ENCODE assay signal across 25 mouse cellular contexts in the genomic region with DNA sequence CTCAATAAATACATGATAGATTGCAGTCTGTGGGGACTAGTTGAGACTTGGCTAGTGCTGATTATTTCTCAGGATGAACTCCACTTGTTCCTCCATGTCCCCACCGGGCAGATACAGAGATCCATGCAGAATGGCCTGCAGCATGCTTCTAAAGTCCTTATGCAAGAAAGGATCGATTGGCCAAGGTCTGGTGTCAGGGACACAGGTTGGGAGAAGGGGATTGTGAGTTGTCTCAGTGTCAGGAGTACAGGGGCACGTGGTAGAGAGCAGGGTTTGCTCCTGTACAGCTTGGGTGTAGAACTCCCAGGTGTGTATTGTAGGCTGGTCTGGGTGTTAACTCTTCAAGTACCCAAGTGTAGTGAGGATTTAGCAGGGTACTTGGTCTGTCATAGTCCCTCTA.
DNase-seq lines count a peak whose midpoint lies in the region; ATAC-seq and TF ChIP-seq lines count a peak whose summit lies in the region.
"Had no signal": no experiment of that assay in that cellular context is flagged by ENCODE, and none has a peak within 500 bp of the region (broad histone marks: within the 10 kb centered on the region; RNA-seq: fewer than 3 reads in every experiment).

No protein-coding gene starts in this region.

- no peaks in the 10 kb centered on the region for H3K9me3 ChIP-seq in kidney, embryonic 15.5 days (replicated peaks)
- no peaks in the 10 kb centered on the region for H3K9me3 ChIP-seq in kidney, postnatal 0 days (replicated peaks; ENCODE audit: low read length)
- H3K9me3 ChIP-seq: embryonic facial prominence, embryonic 10.5 days; embryonic facial prominence, embryonic 12.5 days; forebrain, embryonic 13.5 days; forebrain, embryonic 15.5 days; G1E had no signal

- no peak overlapping the region for H3K4me2 ChIP-seq in kidney, embryonic 15.5 days
- no peak overlapping the region for H3K4me2 ChIP-seq in kidney, postnatal 0 days (ENCODE audit: low read length)
- H3K4me2 ChIP-seq: embryonic facial prominence, embryonic 12.5 days; forebrain, embryonic 13.5 days; forebrain, embryonic 15.5 days had no signal

- no peak for TF ChIP-seq CTCF in gastrocnemius, adult 2 months (IDR thresholded peaks at IDR 0.05)
- no peak for TF ChIP-seq CTCF in kidney, postnatal 0 days (IDR thresholded peaks at IDR 0.05; ENCODE audit: low read depth)

- no peak overlapping the region for H3K9ac ChIP-seq in kidney, embryonic 15.5 days
- H3K9ac ChIP-seq in kidney, postnatal 0 days (ENCODE audit: low read depth, low read length): no peak overlapping the region
- H3K9ac ChIP-seq: embryonic facial prominence, embryonic 12.5 days; forebrain, embryonic 13.5 days; forebrain, embryonic 15.5 days had no signal

- no peak for DNase-seq in gastrocnemius, adult 2 months
- DNase-seq in gastrocnemius, postnatal 10 days: no peak
- no peak for DNase-seq in kidney, postnatal 10 days
- no peak for DNase-seq in kidney, postnatal 0 days (ENCODE audit: low spot score)
- no peak for DNase-seq in kidney, postnatal 36 days
- DNase-seq: adrenal gland, adult 8-10 months; adrenal gland, postnatal 14 days; adrenal gland, postnatal 36 days; B cell, adult 2 months; cerebellum, adult 11 months; cerebellum, adult 2 months; cerebellum, adult 9-10 months; cerebellum, postnatal 10 days; cerebellum, postnatal 25 days had no signal

- 0 out of 2 replicates have a peak, but pooled peaks have one; percentile 18 for ATAC-seq in kidney, embryonic 15.5 days (replicated peaks; ENCODE audit: low FRiP score)
- 0 out of 2 replicates have a peak, but pooled peaks have one; percentile 25 for ATAC-seq in kidney, postnatal 0 days (replicated peaks; ENCODE audit: low FRiP score, low read depth)
- ATAC-seq: activated CD4-positive, CD25-positive, alpha-beta regulatory T cell, adult 4 months; CD4-positive, CD25-positive, alpha-beta regulatory T cell, adult 4 months; forebrain, embryonic 13.5 days; forebrain, embryonic 15.5 days; Patski had no signal

- H3K27me3 ChIP-seq in kidney, embryonic 15.5 days: no peaks in the 10 kb centered on the region
- no peaks in the 10 kb centered on the region for H3K27me3 ChIP-seq in kidney, postnatal 0 days (ENCODE audit: insufficient read depth, low read length)
- H3K27me3 ChIP-seq: CH12.LX; embryonic facial prominence, embryonic 12.5 days; forebrain, embryonic 13.5 days; forebrain, embryonic 15.5 days; Patski had no signal

- peaks cover 9% of the 10 kb centered on the region; the same call in 1 of the 2 replicates for H3K4me1 ChIP-seq in kidney, embryonic 15.5 days
- no peaks in the 10 kb centered on the region for H3K4me1 ChIP-seq in kidney, postnatal 0 days (replicated peaks; ENCODE audit: insufficient read depth, low read length)
- peaks cover 34% of the 10 kb centered on the region for H3K4me1 ChIP-seq in brown adipose tissue, adult 24 weeks (ENCODE audit: control insufficient read depth, insufficient read depth, insufficient read length, low read length)
- H3K4me1 ChIP-seq: embryonic facial prominence, embryonic 10.5 days; embryonic facial prominence, embryonic 12.5 days; forebrain, embryonic 13.5 days; forebrain, embryonic 15.5 days had no signal

- 73% methylated on average over 3 of the region's 3 CpGs for whole genome bisulfite sequencing in kidney, embryonic 15.5 days
- 56% methylated on average over 3 of the region's 3 CpGs for WGBS in kidney, postnatal 0 days

- intact Hi-C loops in gastrocnemius, adult 2 months (cut with DNase I): no loop called here

- H3K27ac ChIP-seq in gastrocnemius, adult 2 months: 0 out of 2 replicates have a peak overlapping the region, but pooled peaks have one; percentile 20
- H3K27ac ChIP-seq in kidney, embryonic 15.5 days: no peak overlapping the region
- H3K27ac ChIP-seq in kidney, postnatal 0 days: no peak overlapping the region
- peak overlapping the region; percentile 26; the same call in 1 of the 2 replicates for H3K27ac ChIP-seq in brown adipose tissue, adult 24 weeks (replicated peaks; ENCODE audit: low read depth, low read length)
- H3K27ac ChIP-seq: embryonic facial prominence, embryonic 10.5 days; embryonic facial prominence, embryonic 12.5 days; forebrain, embryonic 13.5 days; forebrain, embryonic 15.5 days had no signal

- H3K36me3 ChIP-seq in kidney, embryonic 15.5 days: no peaks in the 10 kb centered on the region
- no peaks in the 10 kb centered on the region for H3K36me3 ChIP-seq in kidney, postnatal 0 days (ENCODE audit: insufficient read depth, low read length)
- H3K36me3 ChIP-seq: embryonic facial prominence, embryonic 10.5 days; embryonic facial prominence, embryonic 12.5 days; forebrain, embryonic 15.5 days; G1E had no signal

- no peak overlapping the region for H3K4me3 ChIP-seq in gastrocnemius, adult 2 months
- H3K4me3 ChIP-seq in kidney, embryonic 15.5 days (replicated peaks): no peak overlapping the region
- H3K4me3 ChIP-seq in kidney, postnatal 0 days (replicated peaks; ENCODE audit: low read depth, low read length): no peak overlapping the region
- H3K4me3 ChIP-seq in brown adipose tissue, adult 24 weeks (ENCODE audit: insufficient read depth, low read depth, low read length): no peak overlapping the region
- H3K4me3 ChIP-seq: embryonic facial prominence, embryonic 10.5 days; embryonic facial prominence, embryonic 12.5 days; forebrain, embryonic 13.5 days; forebrain, embryonic 15.5 days had no signal

Comparison
In these comparisons a context has a peak if more than half of its experiments do, and no peak if none do; other contexts are left out.
1. H3K27ac ChIP-seq: peak in gastrocnemius, adult 2 months (single experiment) and brown adipose tissue, adult 24 weeks (single experiment); none in kidney, embryonic 15.5 days (single experiment) and kidney, postnatal 0 days (single experiment).